Mouse (Mus musculus) gastrocnemius, postnatal 25 days (tissue): Measurements from ENCODE around the gene Atxn2. TPM values are rescaled to one million over a fixed set of nuclear protein-coding genes. Genes with fewer than 3 reads are reported as not detected.
A peak's percentile ranks its signal among the peaks of the same experiment; 100 is the strongest.
"Not testable (repeated sequence)": the region's sequence is repeated elsewhere in the genome, so short reads cannot be mapped to it uniquely, and the experiment has no call there.

Source experiments
- DNase-seq: peaks from one replicate; pipeline ENCODE4 v3.0.0; 2022
- total RNA-seq, 2 experiments: library from RNA; stranded (reverse); gene quantifications; 1 replicate in 1 of 2; 2 replicates in 1 of 2; pipeline ENCODE4 v1.2.3; 2021

Atxn2 gene
- total RNA-seq, 2 experiments from 2014 or later = 94.1 to 97.6 TPM

DNA sequence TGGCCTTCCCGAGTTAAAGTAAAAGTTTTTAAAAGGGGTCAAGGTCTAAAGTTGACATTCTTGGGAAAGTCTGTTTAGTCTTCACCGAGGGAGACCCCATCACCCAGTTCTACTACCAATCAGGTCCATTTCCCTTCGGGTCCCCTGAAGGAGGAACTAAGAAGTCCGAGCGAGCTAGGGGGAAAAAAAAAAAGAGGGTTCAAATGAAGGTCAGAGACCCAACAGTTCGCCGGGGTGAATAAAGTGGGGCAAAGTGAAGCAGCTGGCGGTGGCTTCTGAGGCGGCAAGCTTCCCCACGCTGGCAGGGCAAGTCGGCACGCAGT is 325 bp upstream of the Atxn2 start:
- no peak for DNase-seq

DNA sequence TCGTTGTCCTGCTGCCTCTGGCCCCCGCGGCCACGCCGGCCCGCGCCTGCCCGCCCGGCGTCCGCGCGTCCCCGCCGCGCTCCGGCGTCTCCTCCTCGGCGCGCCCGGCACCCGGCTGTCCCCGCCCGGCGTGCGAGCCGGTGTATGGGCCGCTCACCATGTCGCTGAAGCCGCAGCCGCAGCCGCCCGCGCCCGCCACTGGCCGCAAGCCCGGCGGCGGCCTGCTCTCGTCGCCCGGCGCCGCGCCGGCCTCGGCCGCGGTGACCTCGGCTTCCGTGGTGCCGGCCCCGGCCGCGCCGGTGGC is 743 bp downstream of the Atxn2 start:
- no peak for DNase-seq

DNA sequence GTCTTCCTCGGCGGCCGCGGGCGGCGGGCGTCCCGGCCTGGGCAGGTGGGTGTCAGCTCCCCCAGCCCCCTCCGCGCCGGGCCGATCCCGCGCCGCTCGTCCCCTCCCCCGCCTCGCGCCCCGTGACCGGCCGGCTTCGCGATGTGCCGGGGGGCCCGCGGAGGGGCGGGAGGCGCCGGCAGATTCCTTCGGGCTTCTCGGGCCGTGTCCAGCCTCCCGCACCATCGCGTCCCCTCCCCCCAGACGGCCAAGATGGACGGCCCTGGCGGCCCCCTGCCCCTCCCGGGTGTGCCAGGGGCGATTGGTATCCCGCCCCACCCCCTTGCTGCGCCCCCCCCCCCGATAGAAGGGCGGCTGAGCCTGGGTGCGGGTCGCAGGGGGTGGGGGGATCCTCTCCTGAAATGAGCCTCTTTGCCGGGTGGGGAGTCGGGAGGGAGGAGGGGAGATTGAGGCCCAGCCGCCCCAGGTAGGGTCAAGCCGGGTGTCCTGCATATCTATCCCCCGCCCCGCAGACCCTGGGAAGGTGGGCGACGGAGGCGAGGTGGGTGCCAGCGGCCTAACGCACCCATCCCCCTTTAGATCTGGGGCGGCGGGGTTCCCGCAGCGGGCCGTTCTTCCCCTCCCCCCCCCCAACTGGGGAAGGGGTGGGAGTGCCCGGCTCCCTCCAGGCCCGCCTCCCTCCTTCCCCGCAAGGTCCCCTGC is 1.2 kb downstream of the Atxn2 start:
- peak; percentile 46 for DNase-seq

DNA sequence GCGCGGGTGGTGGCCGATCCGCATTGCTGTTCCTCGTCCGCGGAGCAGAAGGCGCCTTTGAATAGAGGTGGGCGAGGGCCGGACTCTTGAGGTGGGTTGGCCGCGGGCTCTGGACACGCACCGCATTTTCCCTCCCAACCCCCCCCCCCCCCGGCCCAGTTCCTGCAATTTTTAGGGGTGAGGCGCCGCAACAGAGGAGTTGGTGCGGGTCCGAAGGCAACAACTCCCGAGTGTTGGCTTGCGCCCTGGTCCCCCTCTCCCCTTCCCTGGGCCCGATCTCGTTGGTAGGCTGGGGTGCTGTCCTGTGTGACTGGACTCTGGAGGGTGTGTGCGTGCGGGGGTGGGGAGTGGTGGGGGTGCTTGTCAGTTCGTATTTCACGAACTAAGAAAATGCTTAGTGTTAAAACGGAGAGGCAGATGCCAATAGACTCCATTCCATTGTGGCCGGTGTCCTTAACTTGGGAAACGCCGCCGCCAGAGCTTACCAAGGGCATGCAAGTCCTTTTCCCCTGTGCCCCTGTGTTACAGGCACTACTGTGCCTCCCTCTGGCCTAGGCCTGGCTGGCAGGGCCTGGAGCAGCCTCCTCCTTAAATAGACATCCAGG is 1.9 kb downstream of the Atxn2 start:
- DNase-seq = peak; percentile 51

DNA sequence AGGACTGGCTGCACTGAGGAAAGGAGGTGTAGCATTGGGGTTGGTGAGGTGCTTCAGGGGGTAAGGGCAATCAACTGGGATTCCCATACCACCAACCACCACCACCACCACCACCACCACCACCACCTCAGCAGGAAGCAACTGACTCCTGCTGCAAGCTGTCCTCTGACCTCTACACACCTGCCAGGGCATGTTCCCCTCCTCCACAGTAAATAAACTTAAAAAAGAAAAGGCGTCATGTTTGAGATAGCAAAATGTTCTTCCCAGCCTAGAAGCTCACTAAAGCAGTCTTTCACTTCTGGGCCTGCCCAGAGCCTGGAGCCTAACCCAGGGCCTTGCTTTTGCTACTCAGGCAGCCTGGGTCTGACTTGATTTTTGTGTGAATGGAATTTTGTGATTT is 3.2 kb downstream of the Atxn2 start:
- no peak for DNase-seq

DNA sequence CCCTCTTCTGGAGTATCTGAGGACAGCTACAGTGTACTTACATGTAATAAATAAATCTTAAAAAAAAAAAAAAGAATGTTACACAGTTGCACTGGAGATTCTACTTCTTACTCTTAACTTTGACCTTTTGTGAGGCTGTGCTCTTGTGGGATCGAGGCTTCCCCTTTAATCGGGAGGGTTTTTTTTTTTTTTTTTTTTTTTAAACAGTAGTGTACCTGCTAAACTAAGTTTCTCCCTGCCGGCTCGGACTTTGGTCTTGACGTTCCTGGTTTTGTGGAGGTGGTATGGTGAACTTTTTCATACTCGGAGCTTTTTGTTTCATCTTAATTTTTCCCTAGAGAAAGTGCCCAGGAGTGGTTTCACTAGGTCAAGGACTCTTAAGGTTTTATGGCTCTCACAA is 3.8 kb downstream of the Atxn2 start:
- DNase-seq = no peak

DNA sequence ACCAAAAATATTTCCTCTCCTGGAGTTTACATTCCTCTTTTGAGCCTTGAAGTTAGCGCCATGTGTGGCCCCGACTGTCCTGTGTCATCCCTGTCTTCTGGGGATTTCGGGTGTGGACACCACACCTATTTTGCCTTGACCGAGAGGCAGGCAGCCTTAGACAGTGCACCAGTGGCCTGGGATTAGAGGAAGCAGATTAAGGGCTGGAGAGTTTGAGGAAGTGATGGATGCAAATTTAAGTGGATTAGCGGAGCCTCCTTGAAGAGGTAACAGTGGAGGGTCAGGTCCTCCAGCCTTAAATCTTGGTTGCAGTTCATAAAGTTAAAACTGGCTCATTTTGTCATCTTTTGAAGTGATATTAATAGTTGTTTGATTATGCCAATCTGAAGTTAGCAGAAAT is 7.3 kb downstream of the Atxn2 start:
- DNase-seq = no peak

DNA sequence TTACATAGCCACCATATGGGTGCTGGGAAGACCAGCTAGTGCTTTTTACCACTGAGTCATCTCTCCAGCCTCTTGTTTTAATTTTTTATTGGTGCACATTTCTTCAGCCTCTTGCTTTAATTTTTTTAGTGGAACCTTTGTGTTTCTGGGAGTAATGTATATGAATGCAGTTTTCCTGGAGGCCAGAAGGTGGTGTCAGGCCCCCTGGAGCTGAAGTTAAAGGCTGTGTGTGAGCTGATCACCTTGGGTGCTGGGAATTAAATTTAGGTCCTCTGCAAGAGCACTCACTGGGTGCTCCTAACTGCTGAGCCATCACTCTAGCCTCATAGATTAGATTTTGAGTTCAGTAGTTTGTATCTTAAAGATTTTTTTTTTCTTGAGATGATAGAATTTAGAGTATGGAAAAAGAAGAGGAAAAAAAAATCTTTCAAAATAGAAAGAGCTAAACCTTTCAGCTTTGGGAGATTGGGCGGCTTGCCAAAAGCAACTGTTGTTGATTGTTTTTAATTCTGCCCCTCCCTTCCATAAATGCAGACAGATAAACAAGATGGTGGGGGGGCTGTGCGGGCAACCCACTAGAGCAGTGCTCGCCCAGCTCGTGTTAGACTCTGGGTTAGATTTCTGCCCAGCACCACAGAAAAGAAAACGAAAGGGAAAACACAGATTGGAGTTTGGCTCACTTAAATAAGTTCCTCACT is 9.9 kb downstream of the Atxn2 start:
- DNase-seq = no peak

DNA sequence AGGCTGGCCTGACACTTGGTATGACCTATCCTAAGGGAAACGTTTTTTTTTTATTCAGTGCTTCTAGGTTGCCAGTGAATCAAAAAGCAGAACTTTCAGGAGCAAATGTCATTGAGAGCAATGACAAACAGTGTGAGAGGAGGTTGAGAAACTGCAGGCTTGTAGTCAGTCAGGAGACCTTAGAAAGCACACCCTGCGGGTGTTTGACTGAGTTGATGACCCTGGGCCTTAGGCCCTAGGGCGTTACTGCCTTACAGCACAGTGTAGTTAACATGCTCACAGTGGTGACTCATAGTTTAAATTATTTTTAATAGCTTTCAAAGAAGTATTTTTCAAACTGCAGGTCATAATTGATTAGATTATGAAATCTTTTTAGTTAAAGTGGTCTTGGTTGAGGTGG is 10.7 kb downstream of the Atxn2 start:
- DNase-seq = no peak

DNA sequence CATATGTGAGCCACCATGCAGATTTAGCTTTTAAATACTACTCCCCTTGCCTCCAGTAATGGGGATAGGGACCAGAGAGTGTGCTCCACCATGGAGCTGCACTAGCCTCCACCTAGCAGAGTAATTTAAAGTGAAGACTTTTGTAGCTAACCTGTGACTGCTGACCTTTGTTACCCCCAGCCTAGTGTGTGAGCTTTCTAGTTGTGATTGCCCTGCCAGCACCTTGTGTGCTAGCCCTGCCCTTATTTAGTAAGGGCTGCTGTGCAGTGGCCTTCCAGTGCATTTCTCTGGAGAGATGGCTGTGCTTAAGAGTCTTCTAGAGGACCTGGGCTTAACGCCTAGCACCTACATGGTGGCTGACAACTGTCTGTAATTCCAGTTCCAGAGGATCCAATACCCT is 13.5 kb downstream of the Atxn2 start:
- no peak for DNase-seq

DNA sequence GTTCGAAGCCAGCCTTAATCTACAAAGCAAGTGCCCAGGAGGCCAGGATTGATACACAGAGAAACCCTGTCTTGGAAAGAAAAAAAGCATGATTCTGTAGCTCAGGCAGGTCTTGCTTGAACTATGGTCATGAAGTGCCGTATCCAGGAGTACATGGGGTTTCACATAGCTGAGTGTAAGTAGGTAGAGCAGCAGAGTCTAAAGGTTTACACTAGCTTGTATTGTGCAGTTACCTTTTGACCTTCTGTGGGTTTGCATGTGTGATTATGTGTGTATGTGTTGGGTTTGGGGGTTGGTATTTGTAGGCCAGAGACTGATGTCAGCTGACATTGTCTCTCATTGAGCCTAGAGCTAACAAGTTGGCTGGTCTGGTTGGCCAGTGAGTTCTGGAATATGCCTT is 18.9 kb downstream of the Atxn2 start:
- no peak for DNase-seq

DNA sequence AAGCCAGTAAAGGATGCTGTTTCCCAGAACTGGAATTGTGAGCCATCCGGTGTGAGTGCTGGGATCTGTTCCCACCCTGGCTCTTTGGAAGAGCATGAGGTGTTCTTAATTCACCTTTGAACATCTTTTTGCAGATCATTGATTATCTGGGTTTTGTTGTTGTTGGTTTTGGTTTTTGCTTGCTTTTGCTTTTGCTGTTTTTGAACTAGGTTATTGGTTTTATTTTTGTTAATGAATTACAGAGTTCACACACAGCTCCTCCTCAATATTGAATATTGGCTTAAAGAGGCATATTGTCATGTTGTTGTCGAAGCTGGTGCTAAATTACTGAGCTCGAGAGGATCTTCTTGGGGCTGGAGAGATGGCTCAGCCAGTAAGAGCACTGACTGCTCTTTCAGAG is 25.5 kb downstream of the Atxn2 start:
- DNase-seq = no peak

DNA sequence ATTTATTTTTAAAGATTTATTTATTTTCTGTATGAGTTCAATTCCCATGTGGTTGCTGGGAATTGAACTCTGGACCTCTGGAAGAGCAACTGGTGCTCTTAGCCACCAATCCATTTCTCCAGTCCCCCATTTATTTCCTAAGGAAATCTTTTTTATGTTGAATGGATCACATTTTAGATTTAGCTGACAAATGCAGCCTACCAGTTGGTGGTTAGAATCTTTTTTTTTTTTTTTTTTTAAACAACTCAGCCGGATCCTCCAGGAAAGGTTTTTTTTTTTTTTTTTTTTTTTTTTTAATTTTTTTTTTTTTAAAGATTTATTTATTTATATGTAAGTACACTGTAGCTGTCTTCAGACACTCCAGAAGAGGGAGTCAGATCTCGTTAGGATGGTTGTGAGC is 27.0 kb downstream of the Atxn2 start:
- not testable (repeated sequence) for DNase-seq

DNA sequence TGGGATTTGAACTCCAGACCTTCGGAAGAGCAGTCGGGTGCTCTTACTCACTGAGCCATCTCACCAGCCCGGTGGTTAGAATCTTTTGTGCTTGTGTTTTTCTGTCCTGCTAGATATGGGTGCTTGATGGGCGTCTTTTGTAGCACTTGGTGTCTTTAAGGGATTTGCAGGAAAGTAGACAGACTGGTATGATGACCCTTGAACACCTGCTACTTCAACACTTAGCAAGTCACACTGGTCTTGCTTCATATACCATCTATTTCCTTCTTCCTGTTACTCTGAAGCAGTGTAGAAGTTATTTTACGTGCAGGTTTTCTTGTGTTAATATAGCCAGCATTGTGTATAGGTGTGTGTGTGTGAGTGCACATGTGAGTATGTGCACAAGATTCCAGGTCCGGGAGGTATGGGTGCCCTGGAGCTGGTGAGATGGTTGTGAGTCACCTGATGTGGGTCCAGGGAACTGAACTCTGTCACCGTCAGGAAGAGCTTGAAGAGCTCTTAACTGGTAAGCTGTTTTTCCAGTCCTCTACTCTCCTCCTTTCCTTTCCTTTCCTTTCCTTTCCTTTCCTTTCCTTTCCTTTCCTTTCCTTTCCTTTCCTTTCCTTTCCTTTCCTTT is 27.5 kb downstream of the Atxn2 start:
- DNase-seq = no peak

DNA sequence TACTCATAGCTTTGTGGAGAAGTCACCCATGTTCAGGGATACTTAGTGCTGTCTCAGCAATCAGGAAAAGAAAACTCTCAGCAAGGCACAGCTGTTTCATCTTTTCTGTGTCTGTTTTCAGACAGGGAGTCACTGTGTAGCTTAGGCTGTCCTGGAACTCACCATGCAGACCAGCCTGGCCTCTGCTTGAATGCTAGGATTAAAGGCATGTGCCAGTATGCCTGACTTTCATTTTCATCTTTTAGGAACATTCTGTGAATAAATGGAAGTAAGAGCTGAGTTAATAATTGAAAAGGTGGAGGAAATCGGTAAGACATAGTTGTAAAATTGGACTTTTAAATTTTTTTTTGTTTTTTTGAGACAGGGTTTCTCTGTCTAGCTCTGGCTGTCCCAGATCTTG is 29.4 kb downstream of the Atxn2 start:
- DNase-seq = no peak

DNA sequence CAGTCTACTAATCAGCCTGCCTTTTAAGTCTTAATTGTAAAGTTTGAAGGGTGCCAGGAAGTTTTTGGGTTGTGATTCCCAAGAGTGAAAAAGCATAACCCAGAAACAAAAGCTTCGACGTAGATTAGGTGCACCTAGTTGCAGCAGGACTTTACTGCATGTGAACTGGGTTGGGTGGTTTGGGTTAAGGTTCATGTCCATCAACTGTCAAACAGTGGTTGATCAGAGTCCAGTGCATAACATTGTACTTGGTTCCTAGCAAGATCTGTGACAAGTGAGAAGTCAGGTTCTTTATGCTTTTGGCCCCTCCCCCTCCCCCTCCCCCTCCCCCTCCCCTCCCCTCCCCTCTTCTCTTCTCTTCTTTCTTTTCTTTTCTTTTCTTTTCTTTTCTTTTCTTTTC is 31.8 kb downstream of the Atxn2 start:
- no peak for DNase-seq

DNA sequence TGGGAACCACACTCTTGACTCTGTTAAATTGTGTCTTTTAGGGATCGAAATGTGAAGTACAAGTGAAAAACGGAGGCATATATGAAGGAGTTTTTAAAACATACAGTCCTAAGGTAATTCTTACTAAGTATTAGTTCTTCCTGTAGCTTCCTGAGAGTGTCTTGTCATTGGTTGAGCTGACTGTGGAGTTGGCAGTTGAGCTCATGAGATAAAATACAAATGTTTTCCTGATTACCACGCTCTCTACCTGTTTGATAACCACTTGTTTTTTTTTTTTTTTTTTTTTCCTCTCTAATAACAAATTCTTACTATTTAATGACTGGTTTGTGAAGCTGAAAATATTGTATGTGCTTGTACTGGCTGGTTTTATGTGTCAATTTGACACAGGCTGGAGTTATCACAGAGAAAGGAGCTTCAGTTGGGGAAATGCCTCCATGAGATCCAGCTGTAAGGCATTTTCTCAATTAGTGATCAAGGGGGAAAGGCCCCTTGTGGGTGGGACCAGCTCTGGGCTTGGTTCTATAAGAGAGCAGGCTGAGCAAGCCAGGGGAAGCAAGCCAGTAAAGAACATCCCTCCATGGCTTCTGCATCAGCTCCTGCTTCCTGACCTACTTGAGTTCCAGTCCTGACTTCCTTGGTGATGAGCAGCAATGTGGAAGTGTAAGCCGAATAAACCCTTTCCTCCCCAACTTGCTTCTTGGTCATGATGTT is 36.9 kb downstream of the Atxn2 start:
- DNase-seq = not testable (repeated sequence)

DNA sequence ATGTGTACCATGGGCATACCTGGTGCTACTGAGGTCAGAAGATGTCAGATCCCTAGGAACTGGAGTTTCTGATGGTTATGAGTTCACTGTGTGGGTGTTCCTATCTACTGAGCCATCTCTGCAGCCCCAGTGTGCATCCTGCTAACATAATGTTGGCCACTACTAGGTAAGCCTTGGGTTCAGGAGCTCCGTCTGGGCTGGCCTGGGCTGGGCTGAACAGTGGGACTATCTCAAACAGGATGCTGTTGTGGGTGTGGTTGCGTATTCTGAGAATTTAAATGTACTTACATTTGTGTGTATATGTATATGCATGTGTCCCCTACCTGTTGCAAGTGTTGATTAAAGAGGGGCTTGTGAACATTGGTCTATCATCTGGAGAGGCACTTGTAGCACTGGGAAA is 38.5 kb downstream of the Atxn2 start:
- DNase-seq = no peak

DNA sequence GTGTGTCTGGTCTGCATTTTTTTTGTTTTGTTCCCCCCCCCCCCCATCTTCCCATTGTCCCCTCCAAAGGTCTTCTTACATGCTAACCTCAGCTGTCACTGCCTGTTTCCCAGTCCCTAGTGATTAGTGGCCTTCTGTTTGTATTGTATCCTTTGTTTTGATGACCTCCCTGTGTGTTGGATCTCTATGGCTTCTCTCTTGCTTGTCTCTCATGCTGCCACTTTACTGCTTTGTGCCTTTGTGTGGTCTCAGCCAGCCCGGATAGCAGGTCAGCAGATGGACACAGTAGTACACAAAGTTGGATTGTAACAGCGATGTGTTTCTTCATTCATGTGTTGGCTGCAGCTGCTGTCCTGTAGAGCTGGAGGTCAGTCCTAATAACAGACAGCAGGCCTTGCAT is 46.8 kb downstream of the Atxn2 start:
- DNase-seq = no peak

DNA sequence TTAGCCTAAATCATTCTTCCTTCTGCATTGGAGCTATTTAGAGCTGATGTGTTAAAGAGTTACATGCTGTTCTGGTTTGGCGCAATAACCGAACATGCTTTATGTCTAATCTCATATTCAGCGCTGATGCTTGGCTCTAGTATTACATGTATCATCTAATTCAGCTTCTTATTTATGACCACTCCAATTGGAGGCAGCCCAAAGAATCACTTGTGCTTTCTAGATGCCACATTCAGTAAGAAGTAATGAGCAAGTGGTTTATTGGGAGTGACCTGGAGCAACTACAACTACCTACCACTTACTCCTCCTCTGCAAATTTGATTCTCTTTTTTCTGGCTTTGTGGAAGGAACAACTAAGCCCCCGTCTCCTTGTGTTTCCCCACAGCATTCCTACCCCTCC is 47.2 kb downstream of the Atxn2 start:
- DNase-seq = no peak

DNA sequence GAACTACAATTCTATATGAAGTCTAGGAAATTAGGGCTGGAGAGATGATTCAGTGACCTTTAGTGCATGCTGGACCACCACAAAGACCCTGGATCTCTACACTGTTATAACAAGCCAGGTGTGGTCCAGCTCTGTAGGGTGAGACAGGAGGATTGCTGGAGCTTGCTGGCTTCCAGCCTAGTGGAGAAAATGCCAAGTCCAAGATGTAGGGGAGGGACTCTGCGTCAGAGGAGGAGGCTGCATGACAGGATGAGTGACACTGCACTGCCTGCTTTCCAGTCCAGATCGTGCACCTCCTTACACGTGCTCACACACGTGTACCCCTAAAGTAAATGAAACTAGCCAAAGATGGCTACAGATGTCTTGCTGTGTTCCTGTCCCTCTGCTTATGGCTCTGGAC is 48.8 kb downstream of the Atxn2 start:
- DNase-seq = no peak

DNA sequence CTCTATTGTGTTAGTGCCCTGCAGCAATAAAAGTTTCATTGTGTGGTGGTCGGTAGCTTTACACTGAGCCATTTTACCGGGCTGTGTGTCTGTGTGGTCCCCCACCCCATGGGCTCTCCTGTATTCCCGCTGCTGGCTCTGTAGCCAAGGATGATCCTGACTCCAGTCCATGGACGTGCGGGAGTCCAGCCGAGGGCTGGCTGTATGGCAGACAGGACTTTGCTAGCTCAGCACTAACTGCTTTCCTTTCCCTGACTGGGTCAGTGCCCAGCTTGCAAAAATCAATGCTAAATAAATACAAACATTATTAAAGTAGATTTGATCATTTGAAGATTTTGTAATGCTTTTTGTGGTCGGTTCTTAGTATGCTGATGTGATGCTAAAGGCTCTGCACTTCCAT is 50.3 kb downstream of the Atxn2 start:
- DNase-seq = no peak

DNA sequence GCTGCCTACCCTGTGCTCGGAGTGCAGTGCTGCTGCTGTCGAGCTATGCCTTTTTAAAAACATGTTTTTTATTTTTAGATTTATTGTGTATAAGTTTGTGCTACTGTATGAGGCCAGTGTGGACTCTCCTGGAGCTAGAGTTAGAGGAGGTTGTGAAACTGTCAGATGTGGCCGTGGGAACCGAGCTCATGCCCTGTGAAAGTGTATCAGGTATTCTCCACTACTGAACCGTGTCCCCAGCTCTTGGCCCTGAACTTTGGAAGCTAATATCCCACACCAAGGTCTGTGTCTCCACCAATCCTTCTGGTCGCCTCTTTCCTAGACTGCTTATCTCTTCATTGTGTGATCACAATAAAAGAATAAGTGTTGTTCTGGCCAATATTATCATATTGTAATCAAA is 51.8 kb downstream of the Atxn2 start:
- DNase-seq = no peak
